Mouse (Mus musculus) hindbrain, embryonic 16.5 days (tissue): Measurements from ENCODE around the gene Ap1s2. TPM values are rescaled to one million over a fixed set of nuclear protein-coding genes. Genes with fewer than 3 reads are reported as not detected.

ENCODE experiments used
- ATAC-seq: fragments of 200-750 bp; cut with Nextera tagmentation; 2 replicates; pipeline ENCODE4 v1.8.0; 2017; ENCODE audit warnings: moderate TSS enrichment, moderate library complexity
- H3K27ac ChIP-seq: fragments of 300-500 bp; sonication (generic); 2 replicates; pipeline ENCODE4 v1.5.1; 2014; ENCODE audit warnings: low read depth, mild to moderate bottlenecking, control low read depth, low read length, moderate library complexity
- H3K27me3 ChIP-seq: fragments of 300-500 bp; sonication (generic); replicated peaks from 2 replicates; pipeline ENCODE4 v1.6.1; 2014; ENCODE audit warnings: low read length; ENCODE audit not compliant: control insufficient read depth, insufficient read depth
- H3K36me3 ChIP-seq: fragments of 300-500 bp; sonication (generic); 2 replicates; pipeline ENCODE4 v1.6.1; 2014; ENCODE audit warnings: mild to moderate bottlenecking, low read length, moderate library complexity, mixed read lengths; ENCODE audit not compliant: control insufficient read depth, insufficient read depth
- H3K4me1 ChIP-seq: fragments of 300-500 bp; sonication (generic); 2 replicates; pipeline ENCODE4 v1.6.1; 2014; ENCODE audit warnings: low read depth, low read length; ENCODE audit not compliant: control insufficient read depth, insufficient read depth
- H3K4me2 ChIP-seq: fragments of 300-500 bp; sonication (generic); 2 replicates; pipeline ENCODE4 v1.6.1; 2014; ENCODE audit warnings: mild to moderate bottlenecking, low read length, control low read depth, moderate library complexity
- H3K4me3 ChIP-seq: fragments of 300-500 bp; sonication (generic); 2 replicates; pipeline ENCODE4 v1.5.1; 2014; ENCODE audit warnings: mild to moderate bottlenecking, low read length, control low read depth, moderate library complexity
- H3K9ac ChIP-seq: fragments of 300-500 bp; sonication (generic); 2 replicates; pipeline ENCODE4 v1.6.1; 2014; ENCODE audit warnings: low read depth, mild to moderate bottlenecking, control low read depth, low read length, moderate library complexity
- H3K9me3 ChIP-seq: fragments of 300-500 bp; sonication (generic); 2 replicates; pipeline ENCODE4 v1.6.1; 2014; ENCODE audit warnings: mild to moderate bottlenecking, low read length, moderate library complexity; ENCODE audit not compliant: control insufficient read depth
- WGBS: fragments of 180-500 bp; shearing (Covaris S2); extraction: QIAGEN DNeasy Blood & Tissue Kit; methylation state at CpG from one replicate; pipeline ENCODE4 v1.1.7; 2014; 5-methylcytosine and 5-hydroxymethylcytosine counted together
- polyA plus RNA-seq: library from polyadenylated mRNA; unstranded; fragments of >200 nt; fragmentation: Nextera tagmentation; extraction: Ambion mirVana; gene quantifications from 2 replicates; pipeline ENCODE4 v1.2.1, GENCODE M21; 2015

Gene Ap1s2
- polyA plus RNA-seq, 1 experiment from 2014 or later = 138 TPM

GRCm38 (mm10) chrX:163957381-163957780, 48.6 kb downstream of the Ap1s2 start:
- ATAC-seq = 0 out of 2 replicates have a peak, but pooled peaks have one; percentile 1
- WGBS = 39% methylated on average over 12 of the region's 12 CpGs
- H3K4me2 ChIP-seq = peak overlapping the region; percentile 64

GRCm38 (mm10) chrX:163957803-163958466, 49.1 kb downstream of the Ap1s2 start:
- WGBS = 27% methylated on average over 44 of the region's 67 CpGs
- H3K4me3 ChIP-seq = peak overlapping the region; percentile 67
- H3K4me1 ChIP-seq = no peaks in the 10 kb centered on the region
- no peaks in the 10 kb centered on the region for H3K9me3 ChIP-seq
- H3K9ac ChIP-seq = peak overlapping the region; percentile 83
- H3K27ac ChIP-seq = peak overlapping the region; percentile 92
- peak overlapping the region; percentile 64 for H3K4me2 ChIP-seq
- H3K36me3 ChIP-seq = no peaks in the 10 kb centered on the region; the same call in 1 of the 2 replicates
- peak; percentile 94 for ATAC-seq
- H3K27me3 ChIP-seq = no peaks in the 10 kb centered on the region

More at GRCm38 (mm10) chrX:163957381-163957780, 48.6 kb downstream of the Ap1s2 start:
- Histone ChIP-seq H3K9ac (peak overlapping the region; percentile 83), H3K4me3 (peak overlapping the region; percentile 67), H3K9me3 (no peaks in the 10 kb centered on the region), H3K27me3 (no peaks in the 10 kb centered on the region), H3K36me3 (no peaks in the 10 kb centered on the region; the same call in 1 of the 2 replicates), H3K27ac (no peak overlapping the region), H3K4me1 (no peaks in the 10 kb centered on the region)

GRCm38 (mm10) chrX:163958467-163958875, 49.7 kb downstream of the Ap1s2 start, which contains the start of gene Zrsr2:
TSS of gene Zrsr2 (minus strand) at chrX:163958661.
- ATAC-seq = peak; percentile 96
- H3K27ac ChIP-seq = peak within 1 kb of the TSS; percentile 92
- H3K9me3 ChIP-seq = no peaks in the 10 kb centered on the region
- peak within 1 kb of the TSS; percentile 64 for H3K4me2 ChIP-seq
- H3K27me3 ChIP-seq = no peaks in the 10 kb centered on the region
- H3K4me3 ChIP-seq = peak within 1 kb of the TSS; percentile 67
- peak within 1 kb of the TSS; percentile 83 for H3K9ac ChIP-seq
- H3K36me3 ChIP-seq = no peaks in the 10 kb centered on the region; the same call in 1 of the 2 replicates
- WGBS = 24% methylated on average over 24 of the region's 29 CpGs
- no peaks in the 10 kb centered on the region for H3K4me1 ChIP-seq

- H3K4me3 ChIP-seq = no peak overlapping the region
- no peak for ATAC-seq
- no peak overlapping the region for H3K9ac ChIP-seq
- no peaks in the 10 kb centered on the region for H3K36me3 ChIP-seq
- no peak overlapping the region for H3K4me2 ChIP-seq
- H3K27ac ChIP-seq = no peak overlapping the region
- no peaks in the 10 kb centered on the region for H3K27me3 ChIP-seq
- 95% methylated on average over 1 of the region's 1 CpGs for WGBS
- no peaks in the 10 kb centered on the region for H3K9me3 ChIP-seq
- H3K4me1 ChIP-seq = no peaks in the 10 kb centered on the region
Observed at GRCm38 (mm10) chrX:163981092-163981491, 72.3 kb downstream of the Ap1s2 start.

GRCm38 (mm10) chrX:163981500-163981899, 72.7 kb downstream of the Ap1s2 start:
- no peaks in the 10 kb centered on the region for H3K27me3 ChIP-seq
- ATAC-seq = no peak
- no peak overlapping the region for H3K27ac ChIP-seq
- no peaks in the 10 kb centered on the region for H3K9me3 ChIP-seq
- H3K9ac ChIP-seq = no peak overlapping the region
- no peaks in the 10 kb centered on the region for H3K36me3 ChIP-seq
- WGBS = 50% methylated on average over 4 of the region's 4 CpGs
- H3K4me1 ChIP-seq = no peaks in the 10 kb centered on the region
- no peak overlapping the region for H3K4me2 ChIP-seq
- no peak overlapping the region for H3K4me3 ChIP-seq

- Histone ChIP-seq H3K36me3 (no peaks in the 10 kb centered on the region), H3K9me3 (no peaks in the 10 kb centered on the region), H3K4me3 (no peak overlapping the region), H3K4me2 (no peak overlapping the region), H3K9ac (no peak overlapping the region), H3K27me3 (no peaks in the 10 kb centered on the region), H3K4me1 (no peaks in the 10 kb centered on the region), H3K27ac (no peak overlapping the region)
- ATAC-seq = no peak
- WGBS = 74% methylated on average over 6 of the region's 6 CpGs
Observed at GRCm38 (mm10) chrX:163982129-163982528, 73.3 kb downstream of the Ap1s2 start.

Other genes starting within 250 kb of the Ap1s2 start
- gene Rnf138rt1, start 147.7 kb upstream of the Ap1s2 start, polyA plus RNA-seq = 4.7 and 5.8 TPM in 2 replicates
- gene Zrsr2, start 49.6 kb downstream of the Ap1s2 start, polyA plus RNA-seq = 55.6 and 60.1 TPM in 2 replicates
- 0.96 and 1.2 TPM in 2 replicates for gene Car5b, start 119.0 kb downstream of the Ap1s2 start, polyA plus RNA-seq
- gene Siah1b, start 167.5 kb downstream of the Ap1s2 start, polyA plus RNA-seq = 16.9 and 18.1 TPM in 2 replicates
- gene Cltrn, start 179.8 kb downstream of the Ap1s2 start, polyA plus RNA-seq = 0.20 and 0.29 TPM in 2 replicates
- gene Ace2, start 230.3 kb downstream of the Ap1s2 start, polyA plus RNA-seq = 0.49 and 1.1 TPM in 2 replicates